32 mouse cellular contexts compared by ENCODE assay signal in genomic region chr5:134144986-134145385, GRCm38 (mm10). TPM values are rescaled to one million over a fixed set of nuclear protein-coding genes. Genes with fewer than 3 reads are reported as not detected.
DNase-seq lines count a peak whose midpoint lies in the region; ATAC-seq and TF ChIP-seq lines count a peak whose summit lies in the region.
"Had no signal": no experiment of that assay in that cellular context is flagged by ENCODE, and none has a peak within 500 bp of the region (broad histone marks: within the 10 kb centered on the region; RNA-seq: fewer than 3 reads in every experiment).

No protein-coding gene starts in this region.

- peak; percentile 1; the same call in 1 of the 2 replicates for TF ChIP-seq CTCF in gastrocnemius, adult 2 months (IDR thresholded peaks at IDR 0.05)
- peak; percentile 17; the same call in 1 of the 2 replicates for TF ChIP-seq CTCF in intestine, postnatal 0 days (IDR thresholded peaks at IDR 0.05; ENCODE audit: low read depth)
- peak; percentile 36 for TF ChIP-seq CTCF in midbrain, postnatal 0 days (IDR thresholded peaks at IDR 0.05)

- H3K4me2 ChIP-seq in intestine, postnatal 0 days (replicated peaks; ENCODE audit: low read depth), result no peak overlapping the region
- no peak overlapping the region for H3K4me2 ChIP-seq in intestine, embryonic 15.5 days (replicated peaks)
- no peak overlapping the region for H3K4me2 ChIP-seq in midbrain, postnatal 0 days (ENCODE audit: low read depth, low read length, poor library complexity, severe bottlenecking)
- no peak overlapping the region for H3K4me2 ChIP-seq in midbrain, embryonic 14.5 days (ENCODE audit: low read length)
- H3K4me2 ChIP-seq: embryonic facial prominence, embryonic 13.5 days; forebrain, embryonic 12.5 days; forebrain, embryonic 15.5 days; heart, embryonic 12.5 days; heart, embryonic 15.5 days; hindbrain, embryonic 15.5 days had no signal

- H3K27ac ChIP-seq in gastrocnemius, adult 2 months, result no peak overlapping the region
- no peak overlapping the region for H3K27ac ChIP-seq in intestine, postnatal 0 days (ENCODE audit: low read depth, low read length)
- H3K27ac ChIP-seq in intestine, embryonic 15.5 days, result no peak overlapping the region
- H3K27ac ChIP-seq in midbrain, postnatal 0 days (ENCODE audit: low read depth, low read length), result no peak overlapping the region
- H3K27ac ChIP-seq in midbrain, embryonic 14.5 days (replicated peaks; ENCODE audit: low read depth, low read length), result no peak overlapping the region
- H3K27ac ChIP-seq: embryonic facial prominence, embryonic 10.5 days; embryonic facial prominence, embryonic 13.5 days; forebrain, embryonic 12.5 days; forebrain, embryonic 15.5 days; heart, embryonic 15.5 days; hindbrain, embryonic 15.5 days had no signal

- intact Hi-C loops in gastrocnemius, adult 2 months (cut with DNase I), result no loop called here

- H3K9ac ChIP-seq in intestine, postnatal 0 days (ENCODE audit: low read depth, low read length), result no peak overlapping the region
- no peak overlapping the region for H3K9ac ChIP-seq in intestine, embryonic 15.5 days
- no peak overlapping the region for H3K9ac ChIP-seq in midbrain, postnatal 0 days (replicated peaks; ENCODE audit: low read length, poor library complexity, severe bottlenecking)
- no peak overlapping the region for H3K9ac ChIP-seq in midbrain, embryonic 14.5 days (replicated peaks; ENCODE audit: low read length)
- H3K9ac ChIP-seq: embryonic facial prominence, embryonic 13.5 days; forebrain, embryonic 12.5 days; forebrain, embryonic 15.5 days; heart, embryonic 12.5 days; heart, embryonic 15.5 days; hindbrain, embryonic 15.5 days had no signal

- ATAC-seq in intestine, postnatal 0 days, result no peak
- no peak for ATAC-seq in intestine, embryonic 15.5 days
- no peak for ATAC-seq in midbrain, postnatal 0 days (ENCODE audit: low FRiP score)
- no peak for ATAC-seq in midbrain, embryonic 14.5 days (ENCODE audit: low FRiP score, low TSS enrichment)
- ATAC-seq in cerebellum, adult (ENCODE audit: insufficient number of reproducible peaks, low FRiP score, low TSS enrichment), result no peak
- ATAC-seq: activated CD4-positive, CD25-positive, alpha-beta regulatory T cell, adult 4 months; CD4-positive, CD25-positive, alpha-beta regulatory T cell, adult 4 months; forebrain, embryonic 15.5 days; intestine, embryonic 16.5 days; Patski had no signal

- H3K9me3 ChIP-seq in intestine, postnatal 0 days (ENCODE audit: control insufficient read depth), result no peaks in the 10 kb centered on the region
- H3K9me3 ChIP-seq in intestine, embryonic 15.5 days, result no peaks in the 10 kb centered on the region
- no peaks in the 10 kb centered on the region for H3K9me3 ChIP-seq in midbrain, postnatal 0 days (ENCODE audit: low read length)
- H3K9me3 ChIP-seq in midbrain, embryonic 14.5 days (ENCODE audit: control insufficient read depth, low read length), result no peaks in the 10 kb centered on the region
- H3K9me3 ChIP-seq: embryonic facial prominence, embryonic 13.5 days; forebrain, embryonic 12.5 days; forebrain, embryonic 15.5 days; G1E; heart, embryonic 15.5 days; hindbrain, embryonic 15.5 days had no signal

- H3K4me3 ChIP-seq in gastrocnemius, adult 2 months, result no peak overlapping the region
- H3K4me3 ChIP-seq in intestine, postnatal 0 days (ENCODE audit: low read depth, low read length), result no peak overlapping the region
- no peak overlapping the region for H3K4me3 ChIP-seq in intestine, embryonic 15.5 days (replicated peaks)
- no peak overlapping the region for H3K4me3 ChIP-seq in midbrain, postnatal 0 days (ENCODE audit: low read depth, low read length)
- H3K4me3 ChIP-seq in midbrain, embryonic 14.5 days (replicated peaks; ENCODE audit: low read depth, low read length), result no peak overlapping the region
- H3K4me3 ChIP-seq: embryonic facial prominence, embryonic 10.5 days; embryonic facial prominence, embryonic 13.5 days; erythroblast, embryonic 14.5 days; forebrain, embryonic 12.5 days; forebrain, embryonic 15.5 days; heart, embryonic 12.5 days; heart, embryonic 15.5 days; hindbrain, embryonic 15.5 days had no signal

- WGBS in intestine, postnatal 0 days, result 91% methylated on average over 8 of the region's 8 CpGs
- 93% methylated on average over 8 of the region's 8 CpGs for WGBS in intestine, embryonic 15.5 days
- WGBS in midbrain, postnatal 0 days, result 96% methylated on average over 8 of the region's 8 CpGs
- WGBS in midbrain, embryonic 14.5 days, result 96% methylated on average over 8 of the region's 8 CpGs

- no peaks in the 10 kb centered on the region for H3K4me1 ChIP-seq in intestine, postnatal 0 days (replicated peaks; ENCODE audit: control insufficient read depth, insufficient read depth, low read length)
- H3K4me1 ChIP-seq in intestine, embryonic 15.5 days (replicated peaks), result no peaks in the 10 kb centered on the region
- H3K4me1 ChIP-seq in midbrain, postnatal 0 days (ENCODE audit: insufficient read depth, low read length), result no peaks in the 10 kb centered on the region
- no peaks in the 10 kb centered on the region for H3K4me1 ChIP-seq in midbrain, embryonic 14.5 days (ENCODE audit: control insufficient read depth, insufficient read depth, low read length)
- H3K4me1 ChIP-seq: embryonic facial prominence, embryonic 13.5 days; forebrain, embryonic 12.5 days; forebrain, embryonic 15.5 days; hindbrain, embryonic 15.5 days had no signal

- no peak for DNase-seq in gastrocnemius, adult 2 months
- DNase-seq in gastrocnemius, postnatal 25 days, result no peak
- DNase-seq in midbrain, postnatal 0 days (ENCODE audit: low spot score), result no peak
- DNase-seq in midbrain, embryonic 14.5 days, result no peak
- peak; percentile 71 for DNase-seq in ZHBTc4 (ENCODE audit: low read depth, low spot score)
- DNase-seq: adrenal gland, postnatal 10 days; adrenal gland, postnatal 36 days; cerebellum, adult 11 months; cerebellum, adult 8-10 months; cerebellum, postnatal 36 days; embryo, embryonic 11 days; gastrocnemius, postnatal 10 days; heart, adult 11 months; heart, postnatal 10 days; heart, postnatal 36 days; kidney, adult 2 months had no signal

- H3K27me3 ChIP-seq in intestine, postnatal 0 days (replicated peaks; ENCODE audit: control insufficient read depth, insufficient read depth, low read length), result no peaks in the 10 kb centered on the region
- H3K27me3 ChIP-seq in intestine, embryonic 15.5 days (replicated peaks), result no peaks in the 10 kb centered on the region
- H3K27me3 ChIP-seq in midbrain, postnatal 0 days (ENCODE audit: insufficient read depth, low read length), result no peaks in the 10 kb centered on the region
- H3K27me3 ChIP-seq in midbrain, embryonic 14.5 days (ENCODE audit: control insufficient read depth, insufficient read depth, low read length), result no peaks in the 10 kb centered on the region
- H3K27me3 ChIP-seq: embryonic facial prominence, embryonic 13.5 days; forebrain, embryonic 12.5 days; forebrain, embryonic 15.5 days; heart, embryonic 12.5 days; heart, embryonic 15.5 days; hindbrain, embryonic 15.5 days; Patski had no signal

- H3K36me3 ChIP-seq in intestine, postnatal 0 days (ENCODE audit: control insufficient read depth, insufficient read depth), result peaks cover 14% of the 10 kb centered on the region
- H3K36me3 ChIP-seq in intestine, embryonic 15.5 days, result 0 out of 2 replicates have a peak, but pooled peaks cover 3% of the 10 kb centered on the region
- H3K36me3 ChIP-seq in midbrain, postnatal 0 days (ENCODE audit: insufficient read depth, low read length), result peaks cover 28% of the 10 kb centered on the region
- peaks cover 63% of the 10 kb centered on the region for H3K36me3 ChIP-seq in midbrain, embryonic 14.5 days (ENCODE audit: control insufficient read depth, insufficient read depth, low read length)

RNA-seq across cellular contexts. Expression of gene Rcc1l, which starts 31.6 kb away (rescaled TPM):
- 10 to 100 TPM; 24.1 to 25.1 TPM for total RNA-seq in gastrocnemius, adult 2 months (2021)
- 10 to 100 TPM; 18.6 to 20.4 TPM for total RNA-seq in gastrocnemius, postnatal 25 days (2021)
- 14.7 and 16.1 TPM in 2 replicates for polyA plus RNA-seq in intestine, postnatal 0 days (2015; fragmentation: Nextera tagmentation; extraction: Ambion mirVana)
- 33.1 and 34.6 TPM in 2 replicates for polyA plus RNA-seq in intestine, embryonic 15.5 days (2015; fragmentation: Nextera tagmentation; extraction: Ambion mirVana)
- total RNA-seq in midbrain, postnatal 0 days (2014; rRNA removed), result 15.1 and 16.2 TPM in 2 replicates
- polyA plus RNA-seq in midbrain, postnatal 0 days (2015; fragmentation: Nextera tagmentation; extraction: Ambion mirVana), result 20.1 and 21.2 TPM in 2 replicates
- 16.2 and 22.8 TPM in 2 replicates for polyA plus RNA-seq in midbrain, embryonic 14.5 days (2014; fragmentation: Nextera tagmentation; extraction: Ambion mirVana)

RNA-seq across cellular contexts. Expression of gene Gtf2ird2, which starts 38.8 kb away (rescaled TPM):
- total RNA-seq in gastrocnemius, adult 2 months (2021), result 1 to 10 TPM; 6.1 to 6.4 TPM
- total RNA-seq in gastrocnemius, postnatal 25 days (2021), result 1 to 10 TPM; 5.3 to 5.4 TPM
- polyA plus RNA-seq in intestine, postnatal 0 days (2015; fragmentation: Nextera tagmentation; extraction: Ambion mirVana), result 2.9 and 3.6 TPM in 2 replicates
- polyA plus RNA-seq in intestine, embryonic 15.5 days (2015; fragmentation: Nextera tagmentation; extraction: Ambion mirVana), result 8.1 and 8.3 TPM in 2 replicates
- total RNA-seq in midbrain, postnatal 0 days (2014; rRNA removed), result 17.3 and 27.0 TPM in 2 replicates
- polyA plus RNA-seq in midbrain, postnatal 0 days (2015; fragmentation: Nextera tagmentation; extraction: Ambion mirVana), result 14.7 and 15.5 TPM in 2 replicates
- 12.9 and 13.4 TPM in 2 replicates for polyA plus RNA-seq in midbrain, embryonic 14.5 days (2014; fragmentation: Nextera tagmentation; extraction: Ambion mirVana)

RNA-seq across cellular contexts. Expression of gene Castor2, which starts 45.5 kb away (rescaled TPM):
- 10 to 100 TPM; 34.8 to 47.1 TPM for total RNA-seq in gastrocnemius, adult 2 months (2021)
- total RNA-seq in gastrocnemius, postnatal 25 days (2021), result 10 to 100 TPM; 45.7 to 46.8 TPM
- 24.1 and 31.3 TPM in 2 replicates for polyA plus RNA-seq in intestine, postnatal 0 days (2015; fragmentation: Nextera tagmentation; extraction: Ambion mirVana)
- polyA plus RNA-seq in intestine, embryonic 15.5 days (2015; fragmentation: Nextera tagmentation; extraction: Ambion mirVana), result 5.1 and 7.7 TPM in 2 replicates
- 32.3 and 33.6 TPM in 2 replicates for total RNA-seq in midbrain, postnatal 0 days (2014; rRNA removed)
- 27.0 and 27.6 TPM in 2 replicates for polyA plus RNA-seq in midbrain, postnatal 0 days (2015; fragmentation: Nextera tagmentation; extraction: Ambion mirVana)
- polyA plus RNA-seq in midbrain, embryonic 14.5 days (2014; fragmentation: Nextera tagmentation; extraction: Ambion mirVana), result 31.7 and 33.2 TPM in 2 replicates
- polyA plus RNA-seq: G1E had no signal
